Mouse (Mus musculus) MEL (cell line): ENCODE measurements around the gene Vsig8. TPM values are rescaled to one million over a fixed set of nuclear protein-coding genes. Genes with fewer than 3 reads are reported as not detected.

Experiments
- DNase-seq: peaks from one replicate; pipeline ENCODE4 v3.0.0; 2011; ENCODE audit warnings: low read depth, low spot score
- H3K27ac ChIP-seq: 2 replicates; pipeline ENCODE4 v1.5.1; 2012; ENCODE audit warnings: low read depth, mild to moderate bottlenecking, control low read depth, low read length, moderate library complexity; ENCODE audit not compliant: control insufficient read depth
- H3K27me3 ChIP-seq, 2 experiments: fragments of 150-350 bp in 1 of 2; sonication (generic) in 1 of 2; 2 replicates each; pipeline ENCODE4 v1.6.1; 2012; ENCODE audit warnings: low read length in 2 of 2, mild to moderate bottlenecking in 2 of 2, improper control_type of control experiment in 1 of 2, moderate library complexity in 1 of 2; ENCODE audit not compliant: insufficient read depth in 2 of 2, control insufficient read depth in 1 of 2
- H3K36me3 ChIP-seq, 2 experiments: 2 replicates each; pipeline ENCODE4 v1.6.1; 2012 to 2014; ENCODE audit warnings: low read length in 2 of 2, improper control_type of control experiment in 1 of 2, inconsistent platforms in 1 of 2, mild to moderate bottlenecking in 1 of 2; ENCODE audit not compliant: insufficient read depth in 2 of 2, control insufficient read depth in 1 of 2
- H3K4me1 ChIP-seq, 2 experiments: fragments of 150-350 bp in 1 of 2; sonication (generic) in 1 of 2; 2 replicates each; pipeline ENCODE4 v1.6.1; 2012; ENCODE audit warnings: low read length in 2 of 2, improper control_type of control experiment in 1 of 2, mild to moderate bottlenecking in 1 of 2; ENCODE audit not compliant: insufficient read depth in 2 of 2, control insufficient read depth in 1 of 2
- H3K4me3 ChIP-seq, 2 experiments: fragments of 150-350 bp in 1 of 2; sonication (generic) in 1 of 2; 2 replicates each; pipeline ENCODE4 v1.5.1; 2012; ENCODE audit warnings: low read depth in 2 of 2, low read length in 2 of 2, mild to moderate bottlenecking in 2 of 2, moderate library complexity in 2 of 2, control low read depth in 1 of 2, improper control_type of control experiment in 1 of 2; ENCODE audit not compliant: control insufficient read depth in 1 of 2, insufficient read depth in 1 of 2
- H3K79me2 ChIP-seq: 2 replicates; pipeline ENCODE4 v1.6.1; 2012; ENCODE audit warnings: mild to moderate bottlenecking, low read length, moderate library complexity; ENCODE audit not compliant: control insufficient read depth, poor library complexity, insufficient read depth
- H3K9ac ChIP-seq: 2 replicates; pipeline ENCODE4 v1.6.1; 2012; ENCODE audit warnings: low read depth, mild to moderate bottlenecking, control low read depth, low read length, moderate library complexity; ENCODE audit not compliant: control insufficient read depth, poor library complexity, severe bottlenecking
- H3K9me3 ChIP-seq: fragments of 150-350 bp; sonication (generic); replicated peaks from 2 replicates; pipeline ENCODE4 v1.6.1; 2012; ENCODE audit warnings: mild to moderate bottlenecking, low read length, improper control_type of control experiment, moderate library complexity; ENCODE audit not compliant: insufficient read depth
- CHD1 ChIP-seq: IDR thresholded peaks from 2 replicates; pipeline ENCODE4 v1.6.1; 2012; ENCODE audit warnings: low read depth, mild to moderate bottlenecking, inconsistent platforms, low read length, improper control_type of control experiment
- CTCF ChIP-seq, 3 experiments: IDR thresholded peaks in 2 of 3; conservative IDR thresholded peaks in 1 of 3; 2 replicates each; pipeline ENCODE4 v1.5.1; 2011 to 2012; ENCODE audit warnings: low read length in 3 of 3, low read depth in 2 of 3, mild to moderate bottlenecking in 2 of 3, improper control_type of control experiment in 1 of 3, inconsistent platforms in 1 of 3, mixed read lengths in 1 of 3, moderate library complexity in 1 of 3; ENCODE audit not compliant: control insufficient read depth in 1 of 3, insufficient read depth in 1 of 3, poor library complexity in 1 of 3, severe bottlenecking in 1 of 3
- ELF1 ChIP-seq: IDR thresholded peaks from 2 replicates; pipeline ENCODE4 v1.6.1; 2014; ENCODE audit warnings: low read depth, mild to moderate bottlenecking, inconsistent platforms, low read length, improper control_type of control experiment, moderate library complexity
- EP300 ChIP-seq, 2 experiments: IDR thresholded peaks; 2 replicates each; pipeline ENCODE4 v1.6.1; 2011; ENCODE audit warnings: improper control_type of control experiment in 2 of 2, low read length in 2 of 2, low read depth in 1 of 2, mild to moderate bottlenecking in 1 of 2
- GATA1 ChIP-seq: IDR thresholded peaks from 2 replicates; pipeline ENCODE4 v1.6.1; 2011; ENCODE audit warnings: low read depth, low read length, improper control_type of control experiment
- HCFC1 ChIP-seq: IDR thresholded peaks from 2 replicates; pipeline ENCODE4 v1.6.1; 2012; ENCODE audit warnings: low read depth, mild to moderate bottlenecking, inconsistent platforms, low read length, improper control_type of control experiment, moderate library complexity
- JUND ChIP-seq: IDR thresholded peaks from 2 replicates; pipeline ENCODE4 v1.6.1; 2011; ENCODE audit warnings: low read depth, mild to moderate bottlenecking, improper control_type of control experiment, low read length
- MAFK ChIP-seq: IDR thresholded peaks from 2 replicates; pipeline ENCODE4 v1.6.1; 2011; ENCODE audit warnings: low read depth, mild to moderate bottlenecking, low read length, improper control_type of control experiment, borderline replicate concordance
- MAZ ChIP-seq: IDR thresholded peaks from 2 replicates; pipeline ENCODE4 v1.6.1; 2012; ENCODE audit warnings: low read depth, mild to moderate bottlenecking, inconsistent platforms, low read length, improper control_type of control experiment
- MXI1 ChIP-seq: IDR thresholded peaks from 2 replicates; pipeline ENCODE4 v1.6.1; 2011; ENCODE audit warnings: mild to moderate bottlenecking, low read depth, low read length, improper control_type of control experiment
- MYB ChIP-seq: IDR thresholded peaks from 2 replicates; pipeline ENCODE4 v1.6.1; 2011; ENCODE audit warnings: mild to moderate bottlenecking, low read depth, low read length, improper control_type of control experiment
- NRF1 ChIP-seq: IDR thresholded peaks from 2 replicates; pipeline ENCODE4 v1.6.1; 2014; ENCODE audit warnings: low read depth, mild to moderate bottlenecking, inconsistent platforms, low read length, improper control_type of control experiment, moderate library complexity; ENCODE audit not compliant: poor library complexity, insufficient read depth, severe bottlenecking
- RAD21 ChIP-seq: IDR thresholded peaks from 2 replicates; pipeline ENCODE4 v1.6.1; 2011; ENCODE audit warnings: mild to moderate bottlenecking, low read depth, low read length, improper control_type of control experiment
- RCOR1 ChIP-seq: IDR thresholded peaks from 2 replicates; pipeline ENCODE4 v1.6.1; 2012; ENCODE audit warnings: low read depth, mild to moderate bottlenecking, inconsistent platforms, low read length, improper control_type of control experiment
- SIN3A ChIP-seq: IDR thresholded peaks from 2 replicates; pipeline ENCODE4 v1.6.1; 2012; ENCODE audit warnings: low read length, improper control_type of control experiment, inconsistent platforms
- SMC3 ChIP-seq: IDR thresholded peaks from 2 replicates; pipeline ENCODE4 v1.6.1; 2011; ENCODE audit warnings: low read depth, low read length, improper control_type of control experiment
- TBP ChIP-seq: IDR thresholded peaks from 2 replicates; pipeline ENCODE4 v1.8.0; 2011; ENCODE audit warnings: low read depth, low read length, improper control_type of control experiment
- UBTF ChIP-seq: IDR thresholded peaks from 2 replicates; pipeline ENCODE4 v1.6.1; 2012; ENCODE audit warnings: low read depth, mild to moderate bottlenecking, inconsistent platforms, low read length, improper control_type of control experiment, moderate library complexity, borderline replicate concordance; ENCODE audit not compliant: insufficient read depth
- USF1 ChIP-seq: IDR thresholded peaks from 2 replicates; pipeline ENCODE4 v1.6.1; 2014; ENCODE audit warnings: low read depth, mild to moderate bottlenecking, inconsistent platforms, low read length, improper control_type of control experiment, moderate library complexity
- USF2 ChIP-seq, 2 experiments: IDR thresholded peaks; 2 replicates each; pipeline ENCODE4 v1.6.1; 2011 to 2012; ENCODE audit warnings: improper control_type of control experiment in 2 of 2, low read length in 2 of 2, borderline replicate concordance in 1 of 2, inconsistent platforms in 1 of 2, low read depth in 1 of 2, mild to moderate bottlenecking in 1 of 2; ENCODE audit not compliant: insufficient read depth in 1 of 2
- ZNF384 ChIP-seq: IDR thresholded peaks from 2 replicates; pipeline ENCODE4 v1.6.1; 2012; ENCODE audit warnings: low read depth, mild to moderate bottlenecking, inconsistent platforms, low read length, improper control_type of control experiment
- polyA plus RNA-seq, 2 experiments: library from polyadenylated mRNA; stranded (reverse) in 1 of 2; unstranded in 1 of 2; fragments of >175 nt in 1 of 2; fragments of >200 nt in 1 of 2; gene quantifications; 2 replicates each; pipeline versions ENCODE4 v1.2.1 to v1.2.4; 2012; ENCODE audit warnings: low replicate concordance in 2 of 2, low read depth in 1 of 2; ENCODE audit not compliant: insufficient read length in 2 of 2, insufficient read depth in 1 of 2, missing spikeins in 1 of 2
- total RNA-seq: library from RNA; depleted of rRNA; stranded (reverse); fragments of 300-350 nt; gene quantifications from 2 replicates; pipeline ENCODE4 v1.2.3, GENCODE M21; 2012

Vsig8 gene
- total and polyA plus RNA-seq, 3 experiments, result not detected

DNA sequence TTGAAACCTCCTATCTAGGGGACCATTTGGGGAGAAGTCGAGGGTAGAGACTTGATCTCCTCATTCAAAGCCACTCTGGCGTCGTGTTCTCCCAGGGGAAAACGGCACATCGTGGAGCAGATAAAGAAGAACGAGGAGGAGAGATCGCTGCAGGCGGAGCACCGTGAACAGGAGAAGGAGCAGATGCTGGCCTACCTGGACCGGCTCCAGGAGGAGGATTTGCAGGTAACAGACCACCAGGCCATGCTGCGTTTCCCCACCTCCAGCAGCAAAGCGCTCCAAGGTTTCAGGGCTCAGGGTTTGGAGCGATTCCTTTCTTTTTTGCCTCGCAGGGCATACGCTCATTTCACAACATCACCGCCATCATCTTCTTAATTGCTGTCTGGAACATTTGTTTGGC, 20.6 kb upstream of the Vsig8 start:
- Histone ChIP-seq H3K27me3 (peaks cover 7 to 8% of the 10 kb centered on the region in 2 experiments), H3K9me3 (no peaks in the 10 kb centered on the region), H3K79me2 (no peaks in the 10 kb centered on the region), H3K27ac (no peak overlapping the region), H3K4me1 (no peaks in the 10 kb centered on the region), H3K36me3 (no peaks in the 10 kb centered on the region), H3K4me3 (no peak overlapping the region)
- DNase-seq, result no peak
- no peak for TF ChIP-seq TBP
- no peak for TF ChIP-seq ZNF384
- TF ChIP-seq MAZ, result no peak
- TF ChIP-seq USF1, result no peak
- TF ChIP-seq SMC3, result no peak
- no peak for TF ChIP-seq SIN3A
- no peak for TF ChIP-seq EP300 (IDR thresholded peaks at IDR 0.05; ENCODE audit: low read depth in 1 of 2, low read length in 2 of 2)
- TF ChIP-seq GATA1, result no peak
- no peak for TF ChIP-seq UBTF
- TF ChIP-seq CHD1, result no peak
- no peak for TF ChIP-seq ELF1
- no peak for TF ChIP-seq MAFK
- no peak for TF ChIP-seq RAD21
- TF ChIP-seq NRF1, result no peak
- TF ChIP-seq MYB, result no peak
- TF ChIP-seq HCFC1, result no peak
- no peak for TF ChIP-seq JUND
- TF ChIP-seq USF2 (IDR thresholded peaks at IDR 0.05; ENCODE audit: borderline replicate concordance in 1 of 2, insufficient read depth in 1 of 2, low read depth in 1 of 2, low read length in 2 of 2), result no peak
- no peak for TF ChIP-seq RCOR1
- no peak for TF ChIP-seq MXI1
- TF ChIP-seq, all 39 proteins: peak for 0
- H3K9ac ChIP-seq, result no peak overlapping the region

DNA sequence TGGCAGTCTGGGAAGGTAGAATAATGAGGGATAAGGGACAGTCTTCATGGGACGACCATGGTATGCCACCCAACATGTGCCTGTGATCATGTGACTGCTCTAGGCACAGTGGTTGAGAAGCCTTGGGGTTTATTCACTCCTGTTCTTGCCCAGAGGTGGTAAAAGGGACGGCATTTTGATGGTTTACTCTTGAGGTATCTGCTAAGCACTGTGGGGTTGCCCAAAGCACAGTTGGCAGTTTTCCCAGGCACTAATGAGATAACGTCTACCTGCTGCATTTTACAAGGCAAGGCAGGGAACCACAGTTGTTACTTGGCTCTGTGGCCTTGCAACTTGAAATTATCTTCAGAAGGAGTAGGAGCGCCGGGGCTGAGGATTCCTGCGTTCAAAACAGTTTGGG, 15.9 kb upstream of the Vsig8 start:
- Histone ChIP-seq H3K9ac (no peak overlapping the region), H3K4me3 (no peak overlapping the region), H3K36me3 (no peaks in the 10 kb centered on the region), H3K79me2 (no peaks in the 10 kb centered on the region), H3K27ac (no peak overlapping the region), H3K27me3 (peaks cover 0 to 9% of the 10 kb centered on the region in 2 experiments; a peak in 3 of 4 replicates), H3K4me1 (no peaks in the 10 kb centered on the region), H3K9me3 (no peaks in the 10 kb centered on the region)
- no peak for DNase-seq
- TF ChIP-seq USF1 (0 out of 2 replicates have a peak, but pooled peaks have one; percentile 22), CTCF (IDR thresholded peaks at IDR 0.05 in 2 of 3, conservative IDR thresholded peaks at IDR 0.05 in 1 of 3; ENCODE audit: control insufficient read depth in 1 of 3, insufficient read depth in 1 of 3, low read depth in 2 of 3, low read length in 3 of 3, poor library complexity in 1 of 3, severe bottlenecking in 1 of 3) (no peak), MXI1 (no peak)
